Mouse (Mus musculus) naive thymus-derived CD4-positive, alpha-beta T cell, adult 5 months (primary cell): Measurements from ENCODE around the gene Fam222a. TPM values are rescaled to one million over a fixed set of nuclear protein-coding genes. Genes with fewer than 3 reads are reported as not detected.

Experiments used
- polyA plus RNA-seq: library from polyadenylated mRNA; unstranded; fragments of 100-300 nt; shearing (Covaris generic); gene quantifications from one replicate; pipeline ENCODE4 v1.2.1, GENCODE M21; 2017

The Fam222a gene
- polyA plus RNA-seq, result 4.7 TPM

DNA sequence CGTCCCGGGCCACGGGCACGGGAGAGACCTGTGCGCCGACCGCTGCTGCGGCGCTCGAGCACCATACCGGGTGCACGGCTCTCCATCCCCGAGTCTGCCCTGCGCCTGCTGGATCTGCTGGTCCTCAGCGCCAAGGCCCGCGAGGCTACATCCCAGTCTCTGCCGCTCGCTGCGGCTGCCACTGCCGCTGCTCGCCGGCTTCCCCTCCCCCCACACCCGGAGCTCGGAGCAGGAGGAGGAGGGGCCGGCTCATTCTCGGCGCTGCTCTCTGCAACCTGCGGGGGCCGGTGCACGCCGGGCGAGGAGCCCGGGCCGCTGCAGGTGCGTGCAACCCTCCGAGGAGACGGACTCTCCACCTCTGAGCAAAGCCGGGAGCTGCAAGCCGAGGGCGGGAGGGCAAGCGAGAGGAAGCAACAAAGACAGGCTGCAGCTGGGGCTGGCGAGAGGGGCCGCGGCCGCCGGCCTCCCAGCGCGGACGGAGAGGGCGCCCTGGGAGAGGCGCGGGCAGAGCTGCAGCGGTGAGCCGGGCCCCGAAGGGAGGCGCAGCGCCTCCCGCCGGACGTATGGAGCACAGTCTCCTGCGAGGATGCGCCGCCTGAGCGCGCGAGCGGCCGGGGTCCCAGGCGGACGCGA is at the start of gene Fam222a:
Fam222a (plus strand) TSS at position 452 of the 633 bp plus-strand sequence.

DNA sequence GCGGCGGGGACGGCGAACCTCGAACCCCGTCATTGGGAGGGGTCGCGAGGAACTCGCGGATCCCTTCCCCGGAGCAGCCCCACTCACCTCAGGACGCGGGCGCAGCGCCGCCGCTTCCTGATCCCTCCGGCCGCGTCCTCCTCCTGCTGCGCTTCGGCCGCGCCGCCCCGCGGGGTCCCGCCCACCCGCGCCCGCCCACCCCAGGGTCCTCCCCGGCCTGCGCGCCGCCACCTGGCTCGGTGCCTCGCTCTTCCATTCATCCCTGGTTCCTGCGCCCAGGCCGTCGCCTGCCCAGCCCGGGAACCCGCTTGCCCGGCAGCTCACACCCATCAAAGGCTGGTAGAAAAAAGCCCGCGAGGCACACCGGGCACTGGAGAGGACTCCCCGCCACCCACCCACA is 90.4 kb downstream of the Fam222a start, which contains the start of gene Trpv4:
Trpv4 (minus strand) TSS at position 167 of the 400 bp plus-strand sequence.

Other genes starting within 250 kb of the Fam222a start
- 217 TPM for gene Kctd10, start 187.5 kb upstream of the Fam222a start, polyA plus RNA-seq
- gene Ube3b, start 187.4 kb upstream of the Fam222a start, polyA plus RNA-seq, result 60.5 TPM
- 11.8 TPM for gene Mmab, start 124.0 kb upstream of the Fam222a start, polyA plus RNA-seq
- 34.3 TPM for gene Mvk, start 123.7 kb upstream of the Fam222a start, polyA plus RNA-seq
- gene Trpv4, start 90.4 kb downstream of the Fam222a start, polyA plus RNA-seq, result 0.63 TPM
- gene Gltp, start 123.0 kb downstream of the Fam222a start, polyA plus RNA-seq, result 238 TPM
- gene Tchp, start 139.7 kb downstream of the Fam222a start, polyA plus RNA-seq, result 17.0 TPM
- 208 TPM for gene Ankrd13a, start 206.7 kb downstream of the Fam222a start, polyA plus RNA-seq
- 158 TPM for gene Git2, start 207.5 kb downstream of the Fam222a start, polyA plus RNA-seq